Mouse (Mus musculus) adrenal gland, postnatal 4 days (tissue): Measurements from ENCODE around the gene Kcnk5. TPM values are rescaled to one million over a fixed set of nuclear protein-coding genes. Genes with fewer than 3 reads are reported as not detected.

Experiments
- DNase-seq, 2 experiments: peaks; one replicate each; pipeline ENCODE4 v3.0.0; 2021 to 2022; ENCODE audit warnings: low spot score in 2 of 2, mixed read lengths in 2 of 2
- long read RNA-seq, 2 experiments: library from polyadenylated mRNA; stranded (forward); transcript quantifications; one replicate each; pipeline ENCODE4 v2.0.0; 2021
- total RNA-seq, 2 experiments: library from RNA; stranded (reverse); gene quantifications; 2 replicates each; pipeline ENCODE4 v1.2.3; 2021

The Kcnk5 gene
- total RNA-seq = 1 to 10 TPM; 5.8 to 7.3 TPM
- long read RNA-seq, experiment 1, transcript Kcnk5-201 (5 exons, 3,392 nt) = major isoform, 6 of 9 reads
- long read RNA-seq, experiment 1, partial matches to known transcripts = 0 of 9 reads
- long read RNA-seq, experiment 1, other reads (novel, unspliced or antisense) = 3 of 9 reads
- long read RNA-seq, experiment 2, partial matches to known transcripts = 1 of 5 reads
- long read RNA-seq, experiment 2, other reads (novel, unspliced or antisense) = 0 of 5 reads

GRCm38 (mm10) chr14:20181466-20181921 is at the start of gene Kcnk5:
Gene Kcnk5 (minus strand): TSS chr14:20181809.
- DNase-seq = peak; percentile 76 to 89

- no peak for DNase-seq
These were observed 48.5 kb upstream of the Kcnk5 start for GRCm38 (mm10) chr14:20230063-20230491.

GRCm38 (mm10) chr14:20229437-20229836 is 47.8 kb upstream of the Kcnk5 start:
- no peak for DNase-seq

- peak in 1 of 2 experiments; percentile 30 for DNase-seq
These were observed 46.7 kb upstream of the Kcnk5 start for GRCm38 (mm10) chr14:20228336-20228735.

- DNase-seq = no peak
These were observed 45.4 kb upstream of the Kcnk5 start for GRCm38 (mm10) chr14:20226982-20227381.

- DNase-seq = no peak
These were observed 44.9 kb upstream of the Kcnk5 start for GRCm38 (mm10) chr14:20226488-20226887.

- DNase-seq = no peak
These were observed 43.9 kb upstream of the Kcnk5 start for GRCm38 (mm10) chr14:20225525-20225924.

- no peak for DNase-seq
These were observed 43.1 kb upstream of the Kcnk5 start for GRCm38 (mm10) chr14:20224576-20225218.

- no peak for DNase-seq
These were observed 42.6 kb upstream of the Kcnk5 start for GRCm38 (mm10) chr14:20224163-20224562.

GRCm38 (mm10) chr14:20223253-20223652 is 41.6 kb upstream of the Kcnk5 start:
- DNase-seq = no peak

- no peak for DNase-seq
These were observed 39.5 kb upstream of the Kcnk5 start for GRCm38 (mm10) chr14:20221083-20221482.

GRCm38 (mm10) chr14:20219849-20220248 is 38.2 kb upstream of the Kcnk5 start:
- DNase-seq = no peak

GRCm38 (mm10) chr14:20217299-20217864 is 35.8 kb upstream of the Kcnk5 start:
- no peak for DNase-seq

GRCm38 (mm10) chr14:20216561-20217298 is 35.1 kb upstream of the Kcnk5 start:
- no peak for DNase-seq

- DNase-seq = no peak
These were observed 34.2 kb upstream of the Kcnk5 start for GRCm38 (mm10) chr14:20215826-20216225.

GRCm38 (mm10) chr14:20214125-20214524 is 32.5 kb upstream of the Kcnk5 start:
- DNase-seq = no peak

GRCm38 (mm10) chr14:20211754-20212601 is 30.4 kb upstream of the Kcnk5 start:
- no peak for DNase-seq

- DNase-seq = no peak
These were observed 28.3 kb upstream of the Kcnk5 start for GRCm38 (mm10) chr14:20209926-20210325.

- DNase-seq = no peak
These were observed 26.8 kb upstream of the Kcnk5 start for GRCm38 (mm10) chr14:20208435-20208834.

GRCm38 (mm10) chr14:20205747-20206146 is 24.1 kb upstream of the Kcnk5 start:
- no peak for DNase-seq

GRCm38 (mm10) chr14:20203301-20203700 is 21.7 kb upstream of the Kcnk5 start:
- no peak for DNase-seq
